Mouse (Mus musculus) lung, adult 2 months (tissue): ENCODE measurements around the gene Tent4a.

Source experiments
- CTCF ChIP-seq: fragments of 200-500 bp; IDR thresholded peaks from 2 replicates; pipeline ENCODE4 v1.5.1; 2011; ENCODE audit warnings: mild to moderate bottlenecking, low read length, control low read depth; ENCODE audit not compliant: insufficient read depth
- POLR2A ChIP-seq: fragments of 200-500 bp; IDR thresholded peaks from 2 replicates; pipeline ENCODE4 v1.6.1; 2011; ENCODE audit warnings: low read depth, mild to moderate bottlenecking, control low read depth, low read length, borderline replicate concordance; ENCODE audit errors: extremely low read depth

GRCm38 (mm10) chr13:69502863-69503262, 31.6 kb downstream of the Tent4a start:
- TF ChIP-seq CTCF = no peak
- TF ChIP-seq POLR2A = no peak
